Mouse (Mus musculus) lung, adult 2 months (tissue): Measurements from ENCODE around the gene Ift27.

ENCODE experiments used
- CTCF ChIP-seq: fragments of 200-500 bp; IDR thresholded peaks from 2 replicates; pipeline ENCODE4 v1.5.1; 2011; ENCODE audit warnings: mild to moderate bottlenecking, low read length, control low read depth; ENCODE audit not compliant: insufficient read depth
- POLR2A ChIP-seq: fragments of 200-500 bp; IDR thresholded peaks from 2 replicates; pipeline ENCODE4 v1.6.1; 2011; ENCODE audit warnings: low read depth, mild to moderate bottlenecking, control low read depth, low read length, borderline replicate concordance; ENCODE audit errors: extremely low read depth

DNA sequence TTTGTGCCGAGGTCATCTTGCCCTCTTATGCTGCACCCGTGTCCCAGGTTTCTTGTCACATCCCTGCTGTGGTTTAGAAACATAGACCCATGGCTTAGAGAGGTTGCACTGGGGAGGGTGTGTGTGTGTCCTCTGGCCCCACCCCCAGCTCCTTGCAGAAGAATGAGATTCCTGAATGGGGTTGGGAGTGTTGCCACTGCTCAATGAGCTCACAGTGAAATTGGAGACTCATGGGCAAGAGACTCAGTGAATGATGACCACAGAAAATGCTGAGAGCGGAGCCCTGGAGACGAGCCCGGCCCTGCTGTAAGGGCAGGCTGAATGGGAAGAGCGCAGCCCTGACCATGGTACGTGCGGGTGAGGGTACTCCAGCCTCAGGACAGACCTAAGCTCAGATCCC lies 33.7 kb downstream of the Ift27 start:
- no peak for TF ChIP-seq CTCF
- TF ChIP-seq POLR2A: no peak
